Mouse (Mus musculus) small intestine, adult 2 months (tissue): ENCODE measurements around the gene A2ml1.

ENCODE experiments used
- CTCF ChIP-seq: fragments of 200-500 bp; IDR thresholded peaks from 2 replicates; pipeline ENCODE4 v1.5.1; 2012; ENCODE audit warnings: low read depth, mild to moderate bottlenecking, control low read depth, inconsistent platforms, low read length, moderate library complexity, mixed read lengths; ENCODE audit not compliant: insufficient replicate concordance, insufficient read length; ENCODE audit errors: extremely low read depth
- POLR2A ChIP-seq: fragments of 200-500 bp; IDR thresholded peaks from 2 replicates; pipeline ENCODE4 v1.6.1; 2012; ENCODE audit warnings: low read depth, mild to moderate bottlenecking, control low read depth, inconsistent platforms, low read length, moderate library complexity

DNA sequence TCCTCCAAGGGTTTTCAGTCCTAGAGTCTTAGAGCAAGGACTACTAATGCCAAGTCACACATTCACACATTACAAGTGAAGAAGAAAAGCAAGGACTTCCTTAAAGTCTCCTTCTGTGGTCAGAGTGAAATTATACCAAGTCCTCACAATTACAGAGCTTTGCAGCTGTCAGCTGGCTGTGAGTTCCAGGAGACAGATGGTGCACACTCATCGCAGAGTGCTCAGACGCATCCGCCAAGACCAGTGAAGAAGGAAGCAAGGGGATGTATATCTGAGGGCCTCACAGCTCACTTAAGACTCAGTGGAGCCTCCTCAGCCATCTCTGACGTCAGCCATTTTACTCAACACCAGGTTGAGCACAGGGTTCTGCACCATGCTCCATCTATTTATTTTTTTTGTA lies 43.0 kb upstream of the A2ml1 start:
- TF ChIP-seq POLR2A (no peak), CTCF (no peak)
